Mouse (Mus musculus) kidney, adult 2 months (tissue): ENCODE measurements at regions not wholly inside any gene's neighbourhood (a gene's known extent, or its start where the extent isn't known, plus 50 kb on each side); places are given as distances from the start of the nearest gene placed in this dataset.

Experiments
- CTCF ChIP-seq: fragments of 200-500 bp; conservative IDR thresholded peaks from 2 replicates; pipeline ENCODE4 v1.5.1; 2011; ENCODE audit warnings: low read depth, mild to moderate bottlenecking, control low read depth, low read length, moderate library complexity, mixed read lengths; ENCODE audit not compliant: insufficient read depth, insufficient read length
- POLR2A ChIP-seq: fragments of 200-500 bp; IDR thresholded peaks from one replicate; pipeline ENCODE4 v1.6.1; 2011; ENCODE audit warnings: low read depth, low read length, control low read depth

DNA sequence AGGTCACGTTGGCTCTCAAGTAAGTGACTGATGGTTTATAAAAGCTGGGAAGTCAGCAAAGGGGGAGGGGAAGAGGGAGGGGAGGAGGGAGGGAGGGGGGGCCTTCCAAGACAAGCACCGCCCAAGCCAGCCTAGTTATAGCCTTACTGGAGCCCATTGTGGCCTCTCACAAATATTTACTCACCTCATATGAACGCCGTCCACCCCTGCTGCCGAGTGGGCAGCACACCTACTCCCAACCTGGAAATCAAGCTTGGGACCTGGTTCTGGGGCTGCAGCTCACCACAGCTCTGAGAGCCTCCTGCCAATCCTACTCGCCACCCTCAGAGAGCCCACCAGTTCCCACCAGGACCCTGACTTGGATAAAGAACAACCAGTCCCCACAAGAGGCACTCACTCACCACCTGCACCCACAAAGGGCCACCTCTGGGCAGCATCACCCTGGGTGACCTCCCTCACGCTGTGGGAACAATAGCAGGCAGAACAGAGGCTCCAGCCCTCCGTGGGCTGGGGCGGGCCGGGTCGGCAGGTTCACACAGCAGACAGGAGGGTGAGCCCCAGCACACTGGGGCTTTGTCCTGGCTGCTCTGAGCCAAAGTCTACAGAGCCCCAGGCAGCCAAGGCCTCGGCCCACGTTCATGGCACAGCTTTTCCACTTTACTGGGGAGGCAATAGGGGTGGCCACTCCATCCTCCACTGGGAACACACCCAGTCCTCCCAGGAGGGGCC lies 171.8 kb downstream of the Bcl11b start:
- TF ChIP-seq POLR2A (no peak), CTCF (no peak)
